Mouse (Mus musculus): Measurements from ENCODE around the gene B230118H07Rik.
"Not testable (repeated sequence)": the region's sequence is repeated elsewhere in the genome, so short reads cannot be mapped to it uniquely, and the experiment has no call there.

The B230118H07Rik gene

DNA sequence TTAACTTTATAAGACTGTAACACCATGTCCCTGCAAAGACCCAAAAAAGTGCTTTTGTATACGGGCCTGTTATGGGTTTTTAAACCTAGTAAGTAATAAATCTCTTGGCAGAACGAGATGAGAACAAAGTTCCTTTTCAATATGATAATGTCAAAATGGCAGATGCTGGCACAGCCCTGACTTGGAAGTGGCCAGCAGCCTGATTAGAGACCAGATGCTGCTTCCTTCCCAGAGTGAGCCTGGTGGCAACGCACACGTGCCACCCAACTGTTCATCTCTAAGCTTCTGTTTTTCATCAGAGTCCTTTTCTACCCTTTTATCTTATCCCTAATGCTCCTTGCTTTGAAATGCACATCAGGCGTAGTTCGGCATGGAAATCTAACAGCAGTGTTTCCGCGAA lies 58.0 kb downstream of the B230118H07Rik start:
- no peak for DNase-seq (ENCODE audit: low read depth)

- no peak for DNase-seq (ENCODE audit: low read depth)
Measured at GRCm38 (mm10) chr2:101581418-101581817, 67.9 kb downstream of the B230118H07Rik start.

GRCm38 (mm10) chr2:101580977-101581376 lies 68.4 kb downstream of the B230118H07Rik start:
- no peak for DNase-seq (ENCODE audit: low read depth)

DNA sequence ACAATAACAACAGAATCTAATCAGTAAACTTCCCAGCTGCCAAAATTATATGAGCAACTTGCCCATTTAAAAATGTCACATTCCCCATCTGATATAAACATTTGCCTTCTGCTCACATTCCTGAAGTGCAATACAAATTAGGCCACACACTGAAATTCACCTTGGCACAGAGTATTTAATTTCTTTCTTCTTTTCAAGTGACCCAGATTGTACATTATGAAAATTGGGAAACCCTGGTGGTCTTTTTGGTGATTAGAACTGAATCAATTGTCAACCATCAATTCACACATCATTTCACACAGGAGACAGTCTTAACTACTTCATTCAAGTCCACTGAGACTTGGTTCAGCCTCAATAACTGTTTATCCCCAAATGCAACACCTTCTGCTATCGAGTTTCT lies 68.9 kb downstream of the B230118H07Rik start:
- DNase-seq (ENCODE audit: low read depth): no peak

- no peak for DNase-seq (ENCODE audit: low read depth)
Measured at GRCm38 (mm10) chr2:101580027-101580426, 69.3 kb downstream of the B230118H07Rik start.

DNA sequence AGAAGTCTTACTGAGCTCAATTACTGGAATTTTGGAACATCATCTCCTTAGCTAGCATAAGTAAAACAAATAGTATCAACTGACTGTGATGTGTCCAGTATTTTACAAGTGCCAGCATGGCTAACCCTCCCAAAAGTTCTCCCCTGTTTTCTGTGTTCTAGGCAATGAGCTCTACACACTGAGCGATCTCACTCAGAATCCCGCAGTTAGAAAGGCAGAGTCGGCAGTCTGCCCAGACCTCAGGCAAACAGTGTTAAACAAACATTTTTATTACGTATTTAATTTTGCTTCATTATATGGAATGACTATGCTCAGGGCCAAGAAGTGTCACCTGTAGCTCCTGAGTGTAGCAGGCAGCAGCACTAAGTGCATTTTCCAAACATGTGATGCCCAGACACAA lies 72.1 kb downstream of the B230118H07Rik start:
- no peak for DNase-seq (ENCODE audit: low read depth)

DNA sequence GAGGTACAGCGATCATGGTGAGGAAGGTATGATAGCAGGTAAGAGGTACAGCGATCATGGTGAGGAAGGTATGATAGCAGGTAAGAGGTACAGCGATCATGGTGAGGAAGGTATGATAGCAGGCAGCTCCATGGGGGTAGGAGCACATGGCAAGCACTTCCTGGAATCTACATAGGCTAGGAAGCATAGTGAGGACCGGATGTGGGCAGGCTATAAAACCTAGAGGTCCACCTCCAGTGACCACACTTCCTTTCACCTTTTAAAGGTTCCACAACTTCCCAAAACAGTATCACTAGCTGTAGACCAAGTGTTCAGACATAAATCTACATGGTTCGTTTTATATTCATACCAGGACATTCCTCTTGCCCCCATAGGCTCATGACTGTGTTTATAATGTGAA lies 80.1 kb downstream of the B230118H07Rik start:
- DNase-seq (ENCODE audit: low read depth): no peak

GRCm38 (mm10) chr2:101567490-101567889 lies 81.8 kb downstream of the B230118H07Rik start:
- DNase-seq (ENCODE audit: low read depth): no peak

DNA sequence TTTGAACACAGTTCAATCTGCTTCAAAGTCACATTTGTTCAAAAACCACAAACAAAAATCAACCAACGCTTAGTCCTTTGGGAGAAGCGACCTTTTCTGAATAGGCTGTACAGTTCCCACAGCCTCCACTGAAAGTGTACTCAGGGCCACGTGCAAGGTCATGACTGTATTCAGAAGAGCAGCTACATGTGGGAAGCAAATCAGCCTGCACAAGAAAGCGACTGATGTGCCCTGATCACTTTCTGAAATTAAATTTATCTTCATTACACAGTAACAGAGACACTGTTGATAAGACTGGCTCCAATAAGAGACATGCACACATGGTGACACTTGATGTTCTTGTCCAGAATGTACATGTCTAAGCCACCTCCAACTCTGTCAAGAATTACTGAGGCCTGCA lies 85.6 kb downstream of the B230118H07Rik start:
- DNase-seq (ENCODE audit: low read depth): no peak

DNA sequence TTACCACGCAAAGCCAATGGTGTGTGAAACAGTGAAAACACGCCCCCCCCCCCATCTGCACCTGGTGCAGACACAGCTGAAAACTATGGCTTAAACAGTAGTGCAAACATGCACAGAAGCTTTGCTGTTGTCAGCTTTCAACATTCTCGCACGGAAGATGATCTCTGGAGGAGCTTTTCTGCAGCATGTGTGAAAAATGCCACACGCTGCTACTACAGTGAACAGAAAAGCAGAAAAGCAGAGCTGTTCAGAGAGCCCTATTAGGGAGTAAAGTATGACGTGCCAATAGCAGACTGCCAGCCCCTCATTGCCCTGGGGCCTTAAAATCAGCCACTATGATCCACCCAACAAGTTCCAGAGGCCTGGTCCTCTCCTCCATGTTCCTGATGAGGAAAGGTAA lies 86.1 kb downstream of the B230118H07Rik start:
- no peak for DNase-seq (ENCODE audit: low read depth)

- no peak for DNase-seq (ENCODE audit: low read depth)
Measured at GRCm38 (mm10) chr2:101559431-101559830, 89.9 kb downstream of the B230118H07Rik start.

- DNase-seq (ENCODE audit: low read depth): no peak
Measured at GRCm38 (mm10) chr2:101555886-101556285, 93.4 kb downstream of the B230118H07Rik start.

DNA sequence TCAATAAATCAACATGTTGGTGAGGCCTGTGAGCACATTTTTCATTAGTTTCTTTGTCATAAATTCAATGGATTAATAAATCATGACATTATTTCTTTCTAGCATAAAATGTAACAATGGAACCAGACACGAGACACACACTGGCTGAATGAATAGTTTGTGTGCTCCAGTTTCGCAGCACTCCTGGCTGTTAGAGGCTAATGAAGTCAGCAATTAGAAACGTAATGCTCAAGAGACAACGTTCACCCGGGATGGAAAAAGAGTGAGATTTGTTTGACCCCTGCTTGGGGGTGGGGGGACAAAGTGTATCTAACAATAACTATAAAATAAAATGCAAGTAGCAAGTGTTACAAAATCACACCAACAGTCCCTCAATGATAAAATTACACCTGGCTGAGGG lies 95.5 kb downstream of the B230118H07Rik start:
- DNase-seq (ENCODE audit: low read depth): no peak

DNA sequence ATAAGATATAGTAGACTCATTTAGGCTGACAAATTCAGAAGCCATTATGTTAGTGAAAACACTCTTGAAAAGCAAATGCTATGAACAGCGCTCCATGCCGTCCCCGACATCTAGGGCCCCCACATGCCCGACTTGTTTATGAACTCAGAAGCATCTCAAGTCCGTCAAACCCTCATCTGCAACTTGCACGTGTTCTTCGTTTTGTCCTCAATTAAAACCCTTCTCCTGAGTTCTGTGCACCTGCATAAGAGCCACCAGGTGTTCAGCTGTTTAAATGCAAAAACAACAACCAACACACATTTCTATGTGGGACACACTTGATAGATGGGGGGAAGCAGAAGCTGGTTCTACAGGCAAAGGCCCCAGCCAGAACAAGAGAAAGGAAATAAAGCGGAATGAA lies 97.0 kb downstream of the B230118H07Rik start:
- no peak for DNase-seq (ENCODE audit: low read depth)

GRCm38 (mm10) chr2:101551026-101551719 lies 98.2 kb downstream of the B230118H07Rik start:
- no peak for DNase-seq (ENCODE audit: low read depth)

DNA sequence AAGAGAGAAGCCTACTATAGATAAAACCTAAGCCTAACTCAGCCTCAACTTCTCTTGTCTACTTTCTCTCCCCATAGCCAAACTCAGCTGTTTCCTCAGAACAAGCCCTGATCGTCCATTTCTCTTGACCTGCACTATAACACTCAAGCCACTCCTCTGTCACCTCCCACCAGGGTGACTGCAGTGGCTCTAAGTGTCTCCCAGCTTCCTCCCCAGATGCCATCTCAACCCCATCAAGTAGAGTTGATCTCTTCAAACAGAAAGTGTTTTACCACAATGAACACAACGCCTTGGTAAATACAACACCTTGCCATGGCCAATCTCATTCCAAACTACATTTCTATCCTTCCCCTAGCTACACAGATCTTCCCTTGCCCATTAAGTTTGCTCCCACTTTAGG lies 99.2 kb downstream of the B230118H07Rik start:
- no peak for DNase-seq (ENCODE audit: low read depth)

DNA sequence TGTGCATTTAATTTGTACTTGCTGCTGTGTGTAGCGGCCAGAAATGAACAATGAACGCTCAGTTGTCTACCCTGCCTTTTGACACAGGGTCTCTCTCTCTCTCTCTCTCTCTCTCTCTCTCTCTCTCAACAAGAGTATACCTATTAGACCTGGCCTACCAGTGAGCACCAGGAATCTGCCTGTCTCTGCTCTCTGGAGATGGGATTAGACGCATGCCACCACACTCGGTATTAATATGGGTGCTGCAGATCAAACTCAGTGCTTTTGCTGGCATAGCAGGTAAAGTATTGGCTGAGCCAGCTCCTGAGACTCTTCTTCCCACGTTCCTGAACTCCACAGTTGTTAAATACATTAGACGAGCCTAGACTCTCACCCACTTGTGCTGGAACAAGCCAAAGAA lies 100.5 kb downstream of the B230118H07Rik start:
- no peak for DNase-seq (ENCODE audit: low read depth)

DNA sequence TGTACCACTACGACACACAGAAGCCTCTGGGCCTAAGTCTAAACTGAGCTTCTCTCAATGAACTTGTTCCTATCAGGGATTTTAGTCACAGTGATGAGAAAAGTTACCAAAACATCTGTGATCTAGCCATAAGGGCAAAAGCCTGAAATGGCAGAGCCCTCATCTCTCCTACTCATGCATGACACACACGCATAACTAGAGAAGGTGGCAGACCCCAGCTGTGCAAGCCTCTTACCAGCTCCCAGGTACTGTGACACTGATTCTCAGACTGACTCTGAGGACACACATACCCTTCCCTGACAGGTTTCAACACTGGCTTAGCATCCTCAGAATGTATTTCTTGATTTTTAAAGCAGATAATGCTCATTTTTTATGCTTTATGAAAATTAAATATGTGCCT lies 103.7 kb downstream of the B230118H07Rik start:
- no peak for DNase-seq (ENCODE audit: low read depth)

DNA sequence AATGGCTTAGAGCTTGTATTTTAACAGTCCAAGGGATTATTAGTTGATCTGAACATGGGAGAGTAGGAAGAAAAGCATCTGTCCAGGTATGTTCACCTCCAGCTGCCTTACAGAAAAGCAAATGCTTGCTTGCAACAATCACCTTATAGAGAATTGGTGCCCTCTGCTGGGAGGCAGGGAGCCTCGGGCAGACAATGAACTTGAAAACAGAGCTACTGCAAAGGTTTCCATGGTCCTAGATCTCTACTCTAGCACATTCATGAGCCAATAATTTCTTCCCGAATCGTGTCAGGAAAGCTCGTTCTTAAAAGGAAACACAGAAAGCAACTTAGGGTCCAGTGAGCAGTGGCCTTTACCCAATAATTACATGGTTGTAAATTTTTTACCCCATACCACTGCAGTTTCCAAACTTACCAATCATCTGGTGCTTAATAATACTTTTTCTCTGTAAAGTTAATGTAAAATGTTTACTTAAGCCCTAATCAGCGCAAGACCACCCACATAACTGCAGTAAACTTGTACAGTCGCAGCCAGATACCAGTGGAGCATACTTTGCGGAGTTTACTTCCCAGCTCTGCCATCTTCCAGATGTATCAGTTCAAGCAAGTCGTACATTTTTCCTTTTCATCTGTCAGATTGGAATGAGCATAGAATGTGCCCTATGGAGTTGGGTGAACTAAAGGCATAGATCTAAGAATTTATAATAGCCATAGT lies 105.5 kb downstream of the B230118H07Rik start:
- DNase-seq (ENCODE audit: low read depth): no peak

DNA sequence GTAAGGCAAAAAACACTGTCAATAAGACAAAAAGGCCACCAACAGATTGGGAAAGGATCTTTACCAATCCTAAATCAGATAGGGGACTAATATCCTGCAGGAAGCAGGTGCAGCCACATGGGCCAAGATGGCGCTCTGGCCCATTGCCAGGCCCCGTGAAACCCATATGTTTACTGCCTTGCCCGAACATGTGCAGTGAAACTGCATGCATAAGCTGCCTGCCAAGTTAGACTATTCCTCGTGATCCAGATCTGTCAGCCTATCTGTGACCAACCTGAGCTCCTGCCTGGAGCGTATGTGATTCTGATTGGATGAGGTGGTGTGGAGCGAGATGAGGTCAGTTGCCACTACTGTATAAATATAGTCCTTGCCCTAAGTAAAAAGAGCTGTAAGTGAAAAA lies 112.4 kb downstream of the B230118H07Rik start:
- not testable (repeated sequence) for DNase-seq (ENCODE audit: low read depth)

GRCm38 (mm10) chr2:101533741-101534140 lies 115.6 kb downstream of the B230118H07Rik start:
- no peak for DNase-seq (ENCODE audit: low read depth)

GRCm38 (mm10) chr2:101525503-101526381 lies 123.6 kb downstream of the B230118H07Rik start:
- peak; percentile 9 for DNase-seq (ENCODE audit: low read depth)

- DNase-seq (ENCODE audit: low read depth): no peak
Measured at GRCm38 (mm10) chr2:101525091-101525490, 124.2 kb downstream of the B230118H07Rik start.
